Mouse (Mus musculus): Measurements from ENCODE around the gene Cd28.

GRCm38 (mm10) chr1:60762451-60762850, 45.9 kb downstream of the Cd28 start:
- TF ChIP-seq POLR2A (IDR thresholded peaks at IDR 0.05; ENCODE audit: control insufficient read depth, low read depth, low read length) (no peak), CTCF (IDR thresholded peaks at IDR 0.05; ENCODE audit: control insufficient read depth, insufficient read depth, insufficient replicate concordance, low read depth, low read length) (no peak)

All from testis, adult 2 months (tissue).